Mouse (Mus musculus) lung, adult 2 months (tissue): ENCODE results near the gene Cenpo. TPM values are rescaled to one million over a fixed set of nuclear protein-coding genes. Genes with fewer than 3 reads are reported as not detected.
"Not testable (repeated sequence)": the region's sequence is repeated elsewhere in the genome, so short reads cannot be mapped to it uniquely, and the experiment has no call there.

ENCODE experiments used
- DNase-seq: peaks from one replicate; pipeline ENCODE4 v3.0.0; 2022
- H3K4me1 ChIP-seq: fragments of 200-500 bp; 2 replicates; pipeline ENCODE4 v1.6.1; 2011; ENCODE audit warnings: low read length; ENCODE audit not compliant: control insufficient read depth, insufficient read depth
- H3K4me3 ChIP-seq: fragments of 200-500 bp; replicated peaks from 2 replicates; pipeline ENCODE3; 2011; ENCODE audit warnings: low read depth, mild to moderate bottlenecking, control low read depth, low read length; ENCODE audit errors: extremely low read depth
- CTCF ChIP-seq: fragments of 200-500 bp; IDR thresholded peaks from 2 replicates; pipeline ENCODE4 v1.5.1; 2011; ENCODE audit warnings: mild to moderate bottlenecking, low read length, control low read depth; ENCODE audit not compliant: insufficient read depth
- POLR2A ChIP-seq: fragments of 200-500 bp; IDR thresholded peaks from 2 replicates; pipeline ENCODE4 v1.6.1; 2011; ENCODE audit warnings: low read depth, mild to moderate bottlenecking, control low read depth, low read length, borderline replicate concordance; ENCODE audit errors: extremely low read depth
- WGBS: fragments of 180-500 bp; shearing (Covaris S2); methylation state at CpG from one replicate; pipeline ENCODE4 v1.1.7; 2018; 5-methylcytosine and 5-hydroxymethylcytosine counted together
- polyA plus RNA-seq: library from polyadenylated mRNA; depleted of rRNA; stranded (reverse); fragments of >200 nt; gene quantifications from 2 replicates; pipeline ENCODE4 v1.2.3, GENCODE M21; 2012; rRNA removed

Gene Cenpo
- 6.3 and 9.7 TPM in 2 replicates for polyA plus RNA-seq

DNA sequence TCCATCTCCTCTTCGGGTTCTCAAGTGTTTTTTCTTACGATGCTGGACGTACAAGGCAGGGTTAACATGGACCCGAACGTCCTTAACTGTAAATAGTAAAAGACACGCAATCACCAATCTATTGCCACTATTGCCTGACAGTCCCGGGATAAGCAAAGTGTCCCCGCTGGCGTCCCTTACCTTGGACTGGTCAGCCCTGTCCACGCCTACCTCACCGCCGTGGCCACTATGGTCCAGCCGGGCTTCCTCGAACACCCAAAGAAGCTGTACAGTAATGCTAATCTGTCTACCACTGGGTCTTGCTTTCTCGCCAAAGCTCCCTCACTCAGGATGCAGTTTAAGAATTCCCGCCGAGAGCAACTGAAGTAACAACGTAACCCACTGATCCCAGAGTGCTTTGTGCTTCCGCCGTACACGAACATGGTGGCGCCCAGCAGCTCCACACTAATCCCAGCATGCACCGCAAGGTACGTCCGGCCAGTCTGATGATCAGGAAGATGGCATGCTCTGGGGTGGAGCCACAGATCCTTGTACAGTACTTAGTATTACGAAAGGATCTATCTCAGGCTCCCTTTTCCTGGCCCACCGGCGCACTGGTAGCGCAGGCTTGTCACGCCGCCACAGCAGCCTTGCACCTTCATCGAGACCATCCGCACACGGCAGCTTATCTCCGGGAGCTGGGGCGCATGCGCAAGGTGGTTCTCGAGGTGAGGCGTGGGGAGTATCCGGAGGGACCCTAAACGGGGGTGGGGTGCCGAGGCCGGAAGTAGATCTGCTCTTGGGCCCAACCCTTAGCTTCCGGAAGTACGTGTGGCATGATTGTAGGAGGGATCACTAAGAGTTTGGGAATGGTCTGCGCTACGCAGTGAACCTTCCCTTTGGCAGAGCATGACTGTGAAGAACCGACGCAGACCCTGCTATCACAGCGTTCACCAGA lies at the start of gene Cenpo, which contains the start of gene Ptrhd1:
Gene Cenpo (minus strand): TSS at position 723 of the 937 bp plus-strand sequence.
Gene Ptrhd1 (plus strand): TSS at position 456 of the 937 bp plus-strand sequence.
- peak; percentile 93; the same call in 1 of the 2 replicates for TF ChIP-seq POLR2A
- TF ChIP-seq CTCF, result no peak
- under 1% methylated on average over 50 of the region's 50 CpGs for WGBS
- Histone ChIP-seq H3K4me3 (peak within 1 kb of the TSS; percentile 84), H3K4me1 (no peaks in the 10 kb centered on the region)
- DNase-seq, result peak; percentile 98

DNA sequence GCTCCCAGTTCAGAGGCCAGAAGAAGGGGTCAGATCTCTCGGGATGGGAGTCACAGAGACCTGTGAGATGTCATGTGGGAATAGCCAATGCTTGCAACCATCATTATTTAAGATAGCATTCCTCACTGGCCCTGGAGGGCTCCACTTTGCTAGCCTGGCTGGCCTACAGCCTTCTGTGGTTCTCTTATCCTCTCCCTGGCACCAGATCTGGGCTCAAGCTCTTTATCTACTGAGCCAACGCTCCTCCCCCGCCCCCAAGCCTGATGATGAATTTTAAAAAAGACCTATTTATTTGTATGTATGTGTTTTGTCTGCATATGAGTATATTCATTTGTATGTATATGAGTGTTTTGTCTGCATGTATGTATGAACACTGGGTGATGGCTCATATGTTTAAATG lies 45.8 kb upstream of the Cenpo start:
- Histone ChIP-seq H3K4me3 (no peak overlapping the region), H3K4me1 (no peaks in the 10 kb centered on the region)
- TF ChIP-seq POLR2A, result no peak
- 91% methylated on average over 3 of the region's 3 CpGs for WGBS
- DNase-seq, result no peak

DNA sequence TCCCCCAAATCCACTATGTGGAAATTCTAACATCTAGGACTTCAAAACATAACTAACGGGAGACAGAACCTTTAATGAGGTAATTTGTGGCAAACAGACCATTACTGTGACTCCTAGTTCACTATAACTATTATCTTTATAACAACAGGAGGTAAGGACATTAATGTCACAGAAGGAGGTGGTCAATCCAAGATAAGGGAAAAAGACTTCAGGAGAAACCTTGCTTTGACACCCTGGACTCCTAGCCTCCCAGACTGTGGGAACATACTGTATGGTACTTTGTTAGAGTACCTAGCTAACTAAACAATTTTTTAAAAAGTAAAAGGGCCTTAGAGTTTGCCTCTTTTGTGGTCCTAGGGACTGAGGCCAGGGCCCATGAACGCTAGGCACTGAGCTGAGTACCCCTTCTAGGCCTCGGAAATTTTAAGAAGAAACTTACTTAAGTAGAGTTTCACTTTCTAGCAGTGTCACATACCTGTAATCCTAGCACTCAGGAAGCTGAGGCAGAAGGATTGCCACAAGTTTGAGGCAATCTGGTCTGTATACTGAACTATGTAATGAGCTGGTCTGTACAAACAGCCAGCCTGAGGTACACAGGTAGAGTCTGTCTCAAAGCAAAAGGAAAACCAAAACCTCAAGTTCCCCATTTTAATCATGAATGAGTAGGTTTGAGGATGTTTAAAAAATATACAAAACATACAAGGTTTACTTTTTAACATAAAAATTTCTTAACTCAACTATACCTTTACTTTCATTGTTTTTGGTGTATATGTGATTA lies 45.1 kb upstream of the Cenpo start:
- H3K4me3 ChIP-seq, result no peak overlapping the region
- no peak for TF ChIP-seq POLR2A
- no peak for TF ChIP-seq CTCF
- DNase-seq, result no peak
- no peaks in the 10 kb centered on the region for H3K4me1 ChIP-seq
- WGBS, result 89% methylated on average over 3 of the region's 3 CpGs

DNA sequence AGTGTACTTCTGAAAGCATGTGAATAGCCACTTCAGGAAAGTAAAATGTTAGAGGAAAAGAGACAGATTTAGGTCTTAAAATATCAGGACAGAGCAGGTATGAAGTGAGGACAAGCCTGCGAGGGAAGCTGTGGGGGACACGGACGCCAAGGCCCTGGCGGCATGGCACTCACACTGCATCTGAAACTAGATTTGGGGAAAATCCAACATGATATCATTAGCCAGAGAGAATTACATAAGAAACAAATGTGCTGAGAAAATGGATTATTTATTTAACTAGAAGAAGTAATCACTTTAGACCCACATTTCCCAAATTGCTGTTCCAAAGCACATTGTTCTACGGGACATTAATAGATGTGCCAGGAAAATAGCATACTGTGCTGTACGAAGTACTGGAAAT lies 37.0 kb upstream of the Cenpo start:
- 70% methylated on average over 6 of the region's 6 CpGs for WGBS
- TF ChIP-seq POLR2A, result no peak
- TF ChIP-seq CTCF, result peak; percentile 26; the same call in 1 of the 2 replicates
- H3K4me3 ChIP-seq, result no peak overlapping the region
- H3K4me1 ChIP-seq, result no peaks in the 10 kb centered on the region
- DNase-seq, result no peak

DNA sequence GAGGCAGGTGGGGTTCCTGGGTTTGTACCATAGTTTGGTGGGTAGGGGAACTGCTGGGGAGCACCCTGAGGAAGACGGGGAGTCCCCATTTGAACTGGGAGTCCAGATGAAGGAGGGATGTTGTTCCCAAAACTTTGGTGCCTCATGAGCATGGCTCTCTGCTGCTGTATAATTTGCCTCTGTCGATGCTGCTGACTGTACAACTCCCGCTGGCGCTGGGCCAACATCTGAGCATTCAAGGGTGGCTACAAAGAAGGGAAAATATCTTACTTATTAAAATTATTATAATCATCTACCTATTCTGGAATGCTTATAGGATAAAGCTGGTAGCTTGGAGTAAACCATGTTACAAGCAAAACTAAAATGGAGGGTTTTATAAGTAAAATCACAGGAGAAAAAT lies 33.7 kb upstream of the Cenpo start:
- TF ChIP-seq CTCF (no peak), POLR2A (no peak)
- DNase-seq, result no peak

DNA sequence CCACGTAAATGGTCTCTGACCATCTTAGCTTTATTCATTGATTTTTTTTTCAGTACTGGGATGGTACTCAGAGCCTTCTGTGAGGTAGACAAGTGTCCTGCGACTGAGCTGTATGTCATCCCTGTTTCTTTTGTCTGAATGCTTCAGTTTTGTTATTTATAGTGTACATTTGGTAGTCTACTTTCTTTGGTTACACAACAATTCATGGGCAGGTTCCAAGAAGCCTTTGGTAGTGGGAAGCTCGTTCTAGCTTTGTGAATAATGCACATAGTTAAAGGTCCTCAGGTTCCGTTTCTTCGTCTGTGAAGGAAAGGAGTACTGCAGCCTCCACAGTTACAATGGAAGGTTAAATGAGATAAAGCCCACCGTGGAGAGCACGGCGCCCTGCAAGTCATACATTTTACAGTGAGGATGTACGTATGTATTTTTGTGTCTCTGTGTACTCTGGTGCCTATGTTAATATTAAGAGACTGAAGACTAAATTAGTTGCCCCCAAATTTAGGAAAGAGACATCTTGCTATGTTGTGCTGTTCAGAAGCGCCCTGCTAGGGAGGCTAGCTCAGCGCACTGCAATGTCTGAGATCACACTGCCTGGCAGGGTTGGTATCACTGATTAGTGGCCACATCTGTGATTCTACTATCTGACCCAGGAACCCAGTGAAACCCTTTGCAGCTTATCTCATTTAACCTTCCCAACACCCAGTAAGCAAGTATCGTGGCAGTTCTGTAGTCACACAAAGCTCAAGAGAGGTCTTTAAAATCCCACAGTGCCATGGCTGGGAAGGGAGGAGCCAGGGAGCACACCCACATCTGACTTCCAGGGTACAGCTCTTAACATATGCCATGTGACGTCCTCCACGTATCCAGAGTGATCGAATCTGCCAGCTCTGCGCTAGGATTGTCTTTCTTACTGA lies 18.9 kb upstream of the Cenpo start:
- WGBS, result 90% methylated on average over 16 of the region's 16 CpGs
- DNase-seq, result no peak
- TF ChIP-seq CTCF (no peak), POLR2A (no peak)
- no peaks in the 10 kb centered on the region for H3K4me1 ChIP-seq
- H3K4me3 ChIP-seq, result no peak overlapping the region

More for the DNA sequence above, 33.7 kb upstream of the Cenpo start:
- WGBS, result 92% methylated on average over 4 of the region's 4 CpGs
- no peaks in the 10 kb centered on the region for H3K4me1 ChIP-seq
- H3K4me3 ChIP-seq, result no peak overlapping the region

DNA sequence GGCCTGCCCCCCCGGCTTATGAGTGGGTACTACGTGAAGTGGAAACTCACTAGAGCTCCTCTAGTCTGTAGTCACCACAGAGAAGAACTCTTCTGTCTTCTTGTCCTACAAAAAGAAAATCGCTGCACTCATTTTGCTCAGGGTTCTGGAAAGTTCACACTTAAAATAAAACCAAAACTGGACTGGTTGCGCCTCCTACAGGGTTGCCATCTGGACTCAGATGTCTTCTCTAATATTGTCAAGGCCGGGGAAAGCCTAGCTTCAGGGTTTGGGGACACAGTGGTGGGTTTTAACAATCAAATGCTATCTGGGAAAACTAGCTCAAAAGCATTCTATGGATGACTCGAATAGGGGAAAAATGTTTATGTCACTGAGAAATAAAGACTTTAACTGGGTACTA lies 15.7 kb upstream of the Cenpo start:
- DNase-seq, result no peak
- TF ChIP-seq CTCF, result no peak
- no peak for TF ChIP-seq POLR2A
- Histone ChIP-seq H3K4me3 (no peak overlapping the region), H3K4me1 (no peaks in the 10 kb centered on the region)
- 71% methylated on average over 6 of the region's 6 CpGs for WGBS

DNA sequence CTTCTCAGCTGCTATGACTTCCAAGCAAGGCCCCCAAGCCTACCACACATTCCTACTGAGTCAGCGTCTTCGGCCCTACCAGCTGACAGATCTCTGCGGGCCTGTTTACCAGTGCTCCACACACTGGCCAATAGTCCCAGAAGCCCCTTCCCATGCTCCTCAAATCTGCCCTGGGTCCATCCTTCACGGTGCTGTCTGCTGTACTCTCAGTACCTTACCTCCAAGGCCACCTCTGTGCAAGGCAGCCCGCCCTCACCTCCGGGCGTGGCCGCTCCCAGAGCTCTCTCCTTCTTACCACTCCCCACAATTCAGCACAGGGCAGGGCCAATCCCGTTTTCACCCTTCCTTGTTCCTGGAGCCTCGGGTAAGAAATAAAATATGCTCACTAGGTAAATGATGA lies 11.6 kb upstream of the Cenpo start:
- DNase-seq, result no peak
- 71% methylated on average over 10 of the region's 10 CpGs for WGBS
- Histone ChIP-seq H3K4me3 (no peak overlapping the region), H3K4me1 (no peaks in the 10 kb centered on the region)
- no peak for TF ChIP-seq POLR2A

DNA sequence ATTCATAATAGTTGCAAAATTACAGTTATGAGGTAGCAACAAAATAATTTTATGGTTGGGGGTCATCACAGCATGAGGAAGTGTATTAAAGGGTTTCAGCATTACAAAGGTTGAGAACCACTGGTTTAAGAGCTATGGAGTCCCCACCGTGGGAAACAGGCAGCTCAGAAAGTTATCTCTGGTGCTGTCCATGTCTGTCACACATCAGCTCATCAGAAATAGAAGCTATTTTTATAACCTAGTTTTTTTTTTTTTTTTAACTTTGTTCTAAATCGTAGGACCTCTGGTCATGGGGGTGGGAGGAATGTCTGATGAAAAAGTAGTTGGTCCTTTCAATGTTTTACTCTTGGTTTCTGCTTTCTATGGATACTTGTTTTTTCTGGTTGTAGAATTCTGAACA lies 9.7 kb upstream of the Cenpo start:
- no peak for DNase-seq
- Histone ChIP-seq H3K4me1 (no peaks in the 10 kb centered on the region), H3K4me3 (no peak overlapping the region)
- TF ChIP-seq CTCF, result no peak
- TF ChIP-seq POLR2A, result no peak
- 49% methylated on average over 2 of the region's 2 CpGs for WGBS

DNA sequence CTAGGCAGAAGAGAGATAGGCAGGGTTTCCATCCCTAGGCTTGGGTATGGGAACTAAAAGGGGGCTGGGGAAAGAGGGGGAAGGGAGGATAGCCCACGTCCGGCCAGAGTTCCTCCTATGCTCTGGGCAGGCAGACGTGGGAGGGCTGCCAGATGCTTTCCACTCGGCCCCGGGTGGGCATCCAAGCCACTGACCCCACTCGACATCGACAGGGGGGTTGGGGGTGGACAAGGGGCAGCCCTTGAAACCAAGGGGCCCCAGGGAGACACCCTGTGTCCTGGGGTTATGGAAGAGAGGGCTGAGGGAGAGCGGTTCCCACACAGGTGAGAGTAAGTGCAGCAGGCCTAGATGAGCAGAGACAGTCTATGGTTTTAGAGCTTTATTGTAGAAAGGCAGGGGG lies 6.2 kb upstream of the Cenpo start:
- H3K4me1 ChIP-seq, H3K4me3 ChIP-seq, DNase-seq: not testable (repeated sequence)
- WGBS, result 80% methylated on average over 8 of the region's 8 CpGs
